Mouse (Mus musculus) embryonic facial prominence, embryonic 15.5 days (tissue): ENCODE data around the gene Notch4. TPM values are rescaled to one million over a fixed set of nuclear protein-coding genes. Genes with fewer than 3 reads are reported as not detected.
"Not testable (repeated sequence)": the region's sequence is repeated elsewhere in the genome, so short reads cannot be mapped to it uniquely, and the experiment has no call there.

Source experiments
- ATAC-seq: fragments of 200-750 bp; cut with Nextera tagmentation; 2 replicates; pipeline ENCODE4 v1.8.0; 2017; ENCODE audit warnings: low read depth, moderate TSS enrichment; ENCODE audit not compliant: insufficient number of reproducible peaks, low FRiP score, low TSS enrichment
- H3K27ac ChIP-seq: fragments of 300-500 bp; sonication (generic); replicated peaks from 2 replicates; pipeline ENCODE4 v1.5.1; 2015; ENCODE audit warnings: mild to moderate bottlenecking, inconsistent platforms
- H3K27me3 ChIP-seq: fragments of 300-500 bp; sonication (generic); 2 replicates; pipeline ENCODE4 v1.6.1; 2015; ENCODE audit warnings: inconsistent platforms
- H3K36me3 ChIP-seq: fragments of 300-500 bp; sonication (generic); 2 replicates; pipeline ENCODE4 v1.6.1; 2015; ENCODE audit warnings: mild to moderate bottlenecking, inconsistent platforms
- H3K4me1 ChIP-seq: fragments of 300-500 bp; sonication (generic); 2 replicates; pipeline ENCODE4 v1.6.1; 2015; ENCODE audit warnings: inconsistent platforms
- H3K4me2 ChIP-seq: fragments of 300-500 bp; sonication (generic); replicated peaks from 2 replicates; pipeline ENCODE4 v1.6.1; 2015; ENCODE audit warnings: mild to moderate bottlenecking, inconsistent platforms
- H3K4me3 ChIP-seq: fragments of 300-500 bp; sonication (generic); replicated peaks from 2 replicates; pipeline ENCODE4 v1.5.1; 2015; ENCODE audit warnings: mild to moderate bottlenecking, inconsistent platforms
- H3K9ac ChIP-seq: fragments of 300-500 bp; sonication (generic); 2 replicates; pipeline ENCODE4 v1.6.1; 2015; ENCODE audit warnings: inconsistent platforms
- H3K9me3 ChIP-seq: fragments of 300-500 bp; sonication (generic); replicated peaks from 2 replicates; pipeline ENCODE4 v1.6.1; 2016; ENCODE audit warnings: inconsistent platforms
- WGBS: fragments of 180-500 bp; shearing (Covaris S2); methylation state at CpG from one replicate; pipeline ENCODE4 v1.1.7; 2015; 5-methylcytosine and 5-hydroxymethylcytosine counted together
- polyA plus RNA-seq: library from polyadenylated mRNA; unstranded; fragments of >200 nt; fragmentation: Nextera tagmentation; extraction: Ambion mirVana; gene quantifications from 2 replicates; pipeline ENCODE4 v1.2.1, GENCODE M21; 2015

The Notch4 gene
- polyA plus RNA-seq: 5.7 and 6.5 TPM in 2 replicates

DNA sequence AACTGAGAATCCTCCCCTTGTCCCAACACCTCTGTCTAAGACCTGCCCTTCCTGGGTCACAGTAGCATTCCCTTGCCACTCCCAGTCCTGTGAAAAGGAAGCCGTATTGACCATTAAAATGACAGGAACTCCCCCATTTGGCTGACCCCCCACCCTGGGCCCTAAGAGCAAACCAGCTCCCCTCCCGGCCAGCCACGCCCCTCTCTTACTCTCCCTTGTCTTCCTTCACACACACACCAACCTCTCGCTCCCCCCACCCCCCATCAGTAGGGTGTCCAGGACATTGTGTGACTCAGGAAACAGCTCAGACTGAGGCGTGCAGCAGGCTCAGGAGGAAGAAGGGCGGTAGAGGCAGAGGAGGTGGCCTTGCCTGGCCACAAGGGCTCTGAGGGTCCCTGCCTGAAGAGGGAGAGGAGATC lies at the start of gene Notch4:
TSS of gene Notch4 (plus strand) at position 266 of the 419 bp plus-strand sequence.
- H3K27ac ChIP-seq: 0 out of 2 replicates have a peak within 1 kb of the TSS, but pooled peaks have one; percentile 17
- peak within 1 kb of the TSS; percentile 4; the same call in 1 of the 2 replicates for H3K4me2 ChIP-seq
- WGBS: 13% methylated on average over 6 of the region's 6 CpGs
- H3K27me3 ChIP-seq: peaks cover 6% of the 10 kb centered on the region; the same call in 1 of the 2 replicates
- H3K9me3 ChIP-seq: no peaks in the 10 kb centered on the region
- no peak within 1 kb of the TSS; the same call in 1 of the 2 replicates for H3K4me3 ChIP-seq
- no peaks in the 10 kb centered on the region for H3K36me3 ChIP-seq
- no peak within 1 kb of the TSS for H3K9ac ChIP-seq
- peaks cover 5% of the 10 kb centered on the region; the same call in 1 of the 2 replicates for H3K4me1 ChIP-seq
- no peak for ATAC-seq

DNA sequence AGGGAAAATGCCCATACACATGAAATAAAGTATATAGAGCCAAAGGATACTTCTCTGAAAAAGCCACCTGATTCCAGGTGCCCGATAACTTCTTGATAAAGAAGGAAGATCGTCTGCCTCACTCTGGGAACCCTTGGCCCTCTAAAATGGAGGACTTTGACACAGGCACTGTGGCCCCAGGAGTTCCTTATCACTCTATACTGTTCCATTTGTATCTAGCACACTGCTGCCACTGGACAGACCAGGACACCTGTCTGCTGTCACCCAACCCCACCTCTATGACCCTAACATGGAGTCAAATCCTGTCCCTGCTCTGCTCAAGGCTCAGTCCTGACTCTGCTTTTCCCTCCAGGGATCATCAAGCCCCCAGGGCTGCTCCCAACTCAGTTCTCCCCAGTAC lies 47.6 kb upstream of the Notch4 start:
- no peak overlapping the region for H3K4me2 ChIP-seq
- no peak overlapping the region for H3K4me3 ChIP-seq
- ATAC-seq: no peak
- H3K27me3 ChIP-seq: no peaks in the 10 kb centered on the region
- H3K36me3 ChIP-seq: no peaks in the 10 kb centered on the region
- no peak overlapping the region for H3K27ac ChIP-seq
- H3K9ac ChIP-seq: no peak overlapping the region
- no peaks in the 10 kb centered on the region for H3K9me3 ChIP-seq
- WGBS: 80% methylated on average over 2 of the region's 2 CpGs
- H3K4me1 ChIP-seq: no peaks in the 10 kb centered on the region

DNA sequence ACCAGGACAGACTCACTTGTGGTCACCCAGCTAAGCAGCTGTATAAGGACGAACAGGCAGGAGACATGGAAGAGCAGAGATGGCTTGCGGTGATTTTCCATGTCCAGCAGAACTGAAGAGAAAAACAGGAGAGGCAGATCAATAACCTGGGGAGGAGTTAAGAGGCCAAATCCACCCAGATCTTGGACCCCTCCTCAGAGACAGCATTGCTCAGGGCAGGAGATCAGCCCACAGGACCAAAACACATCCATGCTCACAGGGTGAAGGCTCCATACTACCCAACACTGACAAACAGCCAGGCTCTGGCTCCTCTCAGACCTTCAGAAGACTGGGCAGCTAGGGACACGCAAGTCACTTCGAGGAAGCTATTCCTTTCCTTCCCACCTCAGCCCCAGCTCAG lies 46.8 kb upstream of the Notch4 start, which contains the start of gene Btnl6:
TSS of gene Btnl6 (minus strand) at position 101 of the 400 bp plus-strand sequence.
- H3K4me1 ChIP-seq: no peaks in the 10 kb centered on the region
- H3K27ac ChIP-seq: no peak within 1 kb of the TSS
- H3K4me2 ChIP-seq: no peak within 1 kb of the TSS
- no peak for ATAC-seq
- no peak within 1 kb of the TSS for H3K9ac ChIP-seq
- no peaks in the 10 kb centered on the region for H3K36me3 ChIP-seq
- no peak within 1 kb of the TSS for H3K4me3 ChIP-seq
- no peaks in the 10 kb centered on the region for H3K9me3 ChIP-seq
- no peaks in the 10 kb centered on the region for H3K27me3 ChIP-seq
- 84% methylated on average over 4 of the region's 4 CpGs for WGBS

DNA sequence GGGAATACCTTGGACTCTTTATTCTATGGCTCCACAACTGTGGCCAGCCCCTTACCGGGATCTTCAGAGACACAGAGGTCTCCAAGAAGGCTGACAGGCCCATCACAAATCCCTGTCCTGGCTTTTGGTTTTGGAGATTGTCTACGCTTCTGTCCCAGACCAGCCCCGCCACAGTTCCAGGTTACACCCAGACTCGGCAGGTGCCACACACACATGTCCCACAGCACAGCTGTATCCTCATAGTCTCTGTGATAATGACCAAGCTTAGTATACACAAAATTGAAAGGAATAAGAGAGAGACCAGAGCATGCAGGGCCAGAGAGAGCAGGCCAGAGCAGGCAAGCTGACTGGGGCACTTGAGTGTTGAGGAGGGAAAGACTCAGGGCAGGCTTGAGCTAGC lies 46.3 kb upstream of the Notch4 start:
- no peak overlapping the region for H3K4me2 ChIP-seq
- ATAC-seq: no peak
- 90% methylated on average over 4 of the region's 4 CpGs for WGBS
- no peaks in the 10 kb centered on the region for H3K27me3 ChIP-seq
- H3K9me3 ChIP-seq: no peaks in the 10 kb centered on the region
- no peaks in the 10 kb centered on the region for H3K4me1 ChIP-seq
- H3K9ac ChIP-seq: no peak overlapping the region
- no peak overlapping the region for H3K4me3 ChIP-seq
- H3K27ac ChIP-seq: no peak overlapping the region
- H3K36me3 ChIP-seq: no peaks in the 10 kb centered on the region

DNA sequence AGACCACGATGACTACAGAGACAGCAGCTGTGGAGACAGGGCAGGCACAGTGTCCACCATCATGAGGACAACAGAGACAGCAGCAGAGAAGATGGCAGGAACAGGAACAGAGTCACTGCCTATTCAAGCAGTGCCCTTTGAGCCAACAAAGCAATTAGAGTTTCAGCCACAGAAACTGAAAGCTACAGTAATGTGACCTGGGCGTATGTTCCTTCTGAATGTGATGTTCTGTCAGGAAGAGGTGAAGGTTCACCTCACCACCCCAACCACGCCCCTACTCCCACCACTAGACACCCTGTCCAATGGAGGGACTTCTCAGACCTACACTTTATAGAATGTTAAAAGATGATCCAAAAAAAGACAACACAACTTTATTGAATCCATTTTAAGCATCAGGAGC lies 45.5 kb upstream of the Notch4 start:
- H3K4me3 ChIP-seq, H3K4me2 ChIP-seq, H3K27ac ChIP-seq, H3K36me3 ChIP-seq, H3K27me3 ChIP-seq, H3K4me1 ChIP-seq, ATAC-seq, H3K9ac ChIP-seq, H3K9me3 ChIP-seq: not testable (repeated sequence)
- 64% methylated on average over 3 of the region's 3 CpGs for WGBS

DNA sequence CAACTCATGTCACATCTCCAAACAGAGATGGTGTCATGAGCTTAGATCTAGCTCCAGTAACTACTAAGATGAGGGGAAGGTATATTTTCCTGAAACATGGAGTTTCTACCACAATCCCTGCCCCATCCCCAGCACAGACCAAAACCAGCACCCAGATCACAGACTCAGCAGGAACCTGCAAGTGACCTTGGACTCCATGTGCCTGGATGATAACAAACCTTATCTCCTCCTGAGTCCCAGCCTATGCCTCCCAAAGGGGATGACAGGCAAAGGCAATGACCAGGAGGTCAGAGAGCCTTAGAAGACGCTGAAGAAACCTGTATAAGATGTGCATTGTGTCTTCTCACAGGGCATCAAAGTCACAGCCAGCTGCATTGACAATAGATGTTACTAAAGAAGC lies 45.1 kb upstream of the Notch4 start:
- no peak overlapping the region for H3K9ac ChIP-seq
- H3K27me3 ChIP-seq: no peaks in the 10 kb centered on the region
- no peak overlapping the region for H3K27ac ChIP-seq
- no peak for ATAC-seq
- no peak overlapping the region for H3K4me2 ChIP-seq
- H3K36me3 ChIP-seq: no peaks in the 10 kb centered on the region
- no peaks in the 10 kb centered on the region for H3K4me1 ChIP-seq
- H3K9me3 ChIP-seq: no peaks in the 10 kb centered on the region
- 75% methylated on average over 1 of the region's 1 CpGs for WGBS
- no peak overlapping the region for H3K4me3 ChIP-seq

DNA sequence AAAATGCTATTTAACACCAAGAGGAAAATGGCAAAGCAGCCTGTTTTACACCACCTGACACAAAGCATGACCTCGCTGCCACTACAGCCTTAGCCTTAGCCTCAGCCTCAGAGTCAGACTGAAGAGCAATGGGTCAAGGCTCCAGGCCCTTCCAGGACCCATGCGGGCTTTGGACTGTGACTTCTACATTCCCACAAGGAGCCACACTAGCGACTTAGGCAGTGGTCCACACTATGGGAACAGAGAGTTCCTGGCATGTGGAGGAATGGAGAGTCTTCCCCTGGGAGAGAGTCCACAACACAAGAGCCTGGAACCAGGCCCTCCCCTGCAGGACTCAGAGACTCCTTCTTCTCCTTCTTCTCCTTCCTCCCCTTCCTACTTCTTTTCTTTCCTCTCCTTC lies 31.4 kb upstream of the Notch4 start:
- no peaks in the 10 kb centered on the region for H3K36me3 ChIP-seq
- WGBS: 77% methylated on average over 3 of the region's 3 CpGs
- H3K27me3 ChIP-seq: no peaks in the 10 kb centered on the region

DNA sequence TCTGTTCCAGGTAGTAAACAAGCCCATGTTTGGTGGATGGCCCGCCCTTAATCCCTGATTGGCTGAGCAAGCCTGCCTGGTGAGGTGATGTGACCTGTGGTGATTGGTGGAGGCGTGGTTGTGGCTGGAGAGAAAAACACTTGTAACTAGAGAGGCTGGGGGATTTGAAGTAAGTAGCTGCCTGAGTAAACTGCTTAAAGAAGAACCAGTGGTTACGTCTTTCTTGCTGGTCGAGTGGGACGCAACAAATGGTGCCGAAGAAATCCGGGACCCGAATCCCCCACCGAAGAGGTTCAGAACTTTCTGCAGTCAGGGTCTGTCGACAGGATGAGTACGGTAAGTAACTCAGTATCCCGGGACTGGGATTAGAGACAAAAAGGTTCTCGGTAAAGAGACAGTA lies 20.5 kb upstream of the Notch4 start:
- not testable (repeated sequence) for H3K4me3 ChIP-seq, H3K36me3 ChIP-seq
- 89% methylated on average over 13 of the region's 13 CpGs for WGBS

More for the DNA sequence above, 31.4 kb upstream of the Notch4 start:
- H3K9ac ChIP-seq: no peak overlapping the region
- no peak for ATAC-seq
- no peaks in the 10 kb centered on the region for H3K9me3 ChIP-seq
- H3K27ac ChIP-seq: no peak overlapping the region
- no peak overlapping the region for H3K4me2 ChIP-seq
- H3K4me3 ChIP-seq: no peak overlapping the region
- H3K4me1 ChIP-seq: no peaks in the 10 kb centered on the region

DNA sequence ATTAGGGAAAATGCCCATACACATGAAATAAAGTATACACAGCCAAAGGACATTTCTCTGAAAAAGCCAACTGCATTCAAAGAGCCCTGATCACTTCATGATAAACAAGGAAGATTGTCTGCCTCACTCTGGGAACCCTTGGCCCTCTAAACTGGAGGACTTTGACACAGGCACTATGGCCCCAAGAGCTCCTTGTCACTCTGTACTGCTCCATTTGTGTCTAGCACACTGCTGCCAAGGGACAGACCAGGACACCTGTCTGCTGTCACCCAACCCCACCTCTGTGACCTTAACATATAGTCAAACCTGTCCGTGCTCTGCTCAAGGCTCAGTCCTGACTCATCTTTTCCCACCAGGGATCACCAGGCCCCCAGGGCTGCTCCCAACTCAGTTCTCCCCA lies 17.3 kb upstream of the Notch4 start:
- Histone ChIP-seq H3K27ac (no peak overlapping the region), H3K36me3 (no peaks in the 10 kb centered on the region), H3K9ac (no peak overlapping the region), H3K27me3 (no peaks in the 10 kb centered on the region), H3K4me3 (no peak overlapping the region), H3K9me3 (no peaks in the 10 kb centered on the region), H3K4me2 (no peak overlapping the region), H3K4me1 (no peaks in the 10 kb centered on the region)
- ATAC-seq: no peak
- 92% methylated on average over 1 of the region's 1 CpGs for WGBS

More for the DNA sequence above, 20.5 kb upstream of the Notch4 start:
- not testable (repeated sequence) for H3K9ac ChIP-seq, H3K27ac ChIP-seq, H3K9me3 ChIP-seq, H3K27me3 ChIP-seq, H3K4me2 ChIP-seq, ATAC-seq, H3K4me1 ChIP-seq

DNA sequence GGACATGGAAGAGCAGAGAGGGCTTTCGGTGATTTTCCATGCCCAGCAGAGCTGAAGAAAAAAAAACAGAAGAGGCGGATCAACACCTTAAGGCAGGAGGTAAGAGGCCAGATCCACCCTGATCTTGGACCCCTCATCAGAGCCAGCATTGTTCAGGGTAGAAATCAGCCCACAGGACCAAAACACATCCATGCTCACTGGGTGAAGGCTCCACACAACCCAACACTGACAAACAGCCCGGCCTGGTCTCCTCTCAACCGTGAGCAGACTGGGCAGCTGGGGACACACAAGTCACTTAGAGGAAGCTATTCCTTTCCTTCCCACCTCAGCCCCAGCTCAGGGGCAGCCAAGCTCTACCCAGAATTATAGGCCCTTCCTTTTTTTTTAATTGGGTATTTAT lies 16.5 kb upstream of the Notch4 start:
- ATAC-seq: no peak
- Histone ChIP-seq H3K4me1 (no peaks in the 10 kb centered on the region), H3K4me3 (no peak overlapping the region), H3K9ac (no peak overlapping the region), H3K36me3 (no peaks in the 10 kb centered on the region), H3K27me3 (no peaks in the 10 kb centered on the region), H3K9me3 (no peaks in the 10 kb centered on the region), H3K27ac (no peak overlapping the region), H3K4me2 (no peak overlapping the region)
- 91% methylated on average over 4 of the region's 4 CpGs for WGBS

DNA sequence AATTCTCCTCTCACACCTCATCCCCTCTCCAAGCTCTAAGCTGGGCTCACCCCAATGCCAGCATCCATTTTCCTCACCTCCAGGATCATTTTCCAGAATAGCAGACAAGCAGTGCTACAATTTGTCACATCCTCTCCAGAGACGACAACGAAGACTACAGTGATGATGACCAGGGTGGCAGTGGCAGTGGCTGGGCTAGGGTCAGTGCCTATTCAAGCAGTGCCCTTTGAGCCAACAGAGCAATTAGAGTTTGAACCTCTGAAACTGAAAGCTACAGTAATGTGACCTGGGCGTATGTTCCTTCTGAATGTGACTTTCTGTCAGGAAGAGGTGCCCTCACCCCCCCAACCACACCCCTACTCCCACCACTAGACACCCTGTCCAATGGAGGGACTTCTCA lies 14.9 kb upstream of the Notch4 start:
- Histone ChIP-seq H3K27me3 (no peaks in the 10 kb centered on the region), H3K9ac (no peak overlapping the region), H3K9me3 (no peaks in the 10 kb centered on the region), H3K4me2 (no peak overlapping the region), H3K27ac (no peak overlapping the region), H3K36me3 (no peaks in the 10 kb centered on the region), H3K4me1 (no peaks in the 10 kb centered on the region), H3K4me3 (no peak overlapping the region)
- ATAC-seq: no peak
- WGBS: 89% methylated on average over 3 of the region's 3 CpGs

DNA sequence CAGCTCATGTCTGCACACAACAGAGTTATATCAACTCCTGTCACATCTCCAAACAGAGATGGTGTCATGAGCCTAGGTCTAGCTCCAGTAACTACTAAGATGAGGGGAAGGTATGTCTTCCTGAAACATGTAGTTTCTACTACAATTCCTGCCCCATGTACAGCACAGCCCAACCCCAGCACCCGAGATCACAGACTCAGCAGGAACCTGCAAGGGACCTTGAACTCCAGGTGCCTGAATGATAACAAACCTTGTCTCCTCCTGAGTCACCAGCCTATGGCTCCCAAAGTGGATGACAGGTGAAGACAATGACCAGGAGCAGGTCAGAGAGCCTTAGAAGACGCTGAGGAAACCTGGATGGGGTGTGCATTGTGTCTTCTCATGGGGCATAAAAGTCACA lies 14.2 kb upstream of the Notch4 start:
- WGBS: 64% methylated on average over 2 of the region's 2 CpGs

More for the DNA sequence above, 14.2 kb upstream of the Notch4 start:
- no peaks in the 10 kb centered on the region for H3K4me1 ChIP-seq
- no peaks in the 10 kb centered on the region for H3K36me3 ChIP-seq
- H3K4me2 ChIP-seq: no peak overlapping the region
- H3K27ac ChIP-seq: no peak overlapping the region
- H3K27me3 ChIP-seq: no peaks in the 10 kb centered on the region
- ATAC-seq: no peak
- H3K4me3 ChIP-seq: no peak overlapping the region
- H3K9ac ChIP-seq: no peak overlapping the region
- H3K9me3 ChIP-seq: no peaks in the 10 kb centered on the region
